Mouse (Mus musculus): ENCODE measurements around the gene Bcl6b. TPM values are rescaled to one million over a fixed set of nuclear protein-coding genes. Genes with fewer than 3 reads are reported as not detected.
A peak's percentile ranks its signal among the peaks of the same experiment; 100 is the strongest.

The Bcl6b gene
- polyA plus RNA-seq (2011; ENCODE audit: insufficient read depth, insufficient read length, low read depth, missing spikeins) = 4.1 TPM in 2 replicates

GRCm38 (mm10) chr11:70229260-70230010 is at the start of gene Bcl6b:
TSS of gene Bcl6b (minus strand) at chr11:70229798.
- Histone ChIP-seq H3K27ac (ENCODE audit: insufficient read depth, low read length) (0 out of 2 replicates have a peak within 1 kb of the TSS, but pooled peaks have one; percentile 38), H3K27me3 (ENCODE audit: control insufficient read depth, insufficient read depth, low read length, poor library complexity, severe bottlenecking) (no peaks in the 10 kb centered on the region), H3K4me3 (ENCODE audit: low read depth, low read length) (peak within 1 kb of the TSS; percentile 81), H3K4me1 (ENCODE audit: control insufficient read depth, insufficient read depth, low read length) (peaks cover 3% of the 10 kb centered on the region), H3K36me3 (ENCODE audit: control insufficient read depth, insufficient read depth, low read length, poor library complexity, severe bottlenecking) (no peaks in the 10 kb centered on the region; the same call in 1 of the 2 replicates), H3K9me3 (replicated peaks; ENCODE audit: control insufficient read depth, insufficient read depth, low read length, poor library complexity, severe bottlenecking) (no peaks in the 10 kb centered on the region), H3K9ac (ENCODE audit: low read depth, poor library complexity, severe bottlenecking) (peak within 1 kb of the TSS; percentile 49)
- no peak for TF ChIP-seq POLR2A (IDR thresholded peaks at IDR 0.05; ENCODE audit: insufficient read depth, low read length)
- no peak for TF ChIP-seq EP300 (IDR thresholded peaks at IDR 0.05; ENCODE audit: insufficient read depth, low read depth, low read length)
- no peak for TF ChIP-seq CTCF (IDR thresholded peaks at IDR 0.05; ENCODE audit: low read depth, low read length)

GRCm38 (mm10) chr11:70278961-70279360 is 49.4 kb upstream of the Bcl6b start:
- TF ChIP-seq CTCF (IDR thresholded peaks at IDR 0.05; ENCODE audit: low read depth, low read length) = no peak
- no peak for TF ChIP-seq EP300 (IDR thresholded peaks at IDR 0.05; ENCODE audit: insufficient read depth, low read depth, low read length)
- TF ChIP-seq POLR2A (IDR thresholded peaks at IDR 0.05; ENCODE audit: insufficient read depth, low read length) = no peak
- no peaks in the 10 kb centered on the region for H3K36me3 ChIP-seq (ENCODE audit: control insufficient read depth, insufficient read depth, low read length, poor library complexity, severe bottlenecking)
- no peaks in the 10 kb centered on the region for H3K4me1 ChIP-seq (ENCODE audit: control insufficient read depth, insufficient read depth, low read length)
- no peak overlapping the region for H3K9ac ChIP-seq (ENCODE audit: low read depth, poor library complexity, severe bottlenecking)
- no peak overlapping the region for H3K27ac ChIP-seq (ENCODE audit: insufficient read depth, low read length)
- no peaks in the 10 kb centered on the region for H3K27me3 ChIP-seq (ENCODE audit: control insufficient read depth, insufficient read depth, low read length, poor library complexity, severe bottlenecking)
- H3K9me3 ChIP-seq (replicated peaks; ENCODE audit: control insufficient read depth, insufficient read depth, low read length, poor library complexity, severe bottlenecking) = no peaks in the 10 kb centered on the region
- no peak overlapping the region for H3K4me3 ChIP-seq (ENCODE audit: low read depth, low read length)

- H3K9me3 ChIP-seq (replicated peaks; ENCODE audit: control insufficient read depth, insufficient read depth, low read length, poor library complexity, severe bottlenecking) = no peaks in the 10 kb centered on the region
- no peaks in the 10 kb centered on the region for H3K27me3 ChIP-seq (ENCODE audit: control insufficient read depth, insufficient read depth, low read length, poor library complexity, severe bottlenecking)
- no peak overlapping the region for H3K4me3 ChIP-seq (ENCODE audit: low read depth, low read length)
- H3K4me1 ChIP-seq (ENCODE audit: control insufficient read depth, insufficient read depth, low read length) = no peaks in the 10 kb centered on the region
- H3K27ac ChIP-seq (ENCODE audit: insufficient read depth, low read length) = no peak overlapping the region
- TF ChIP-seq EP300 (IDR thresholded peaks at IDR 0.05; ENCODE audit: insufficient read depth, low read depth, low read length) (no peak), POLR2A (IDR thresholded peaks at IDR 0.05; ENCODE audit: insufficient read depth, low read length) (no peak), CTCF (IDR thresholded peaks at IDR 0.05; ENCODE audit: low read depth, low read length) (no peak)
- no peaks in the 10 kb centered on the region for H3K36me3 ChIP-seq (ENCODE audit: control insufficient read depth, insufficient read depth, low read length, poor library complexity, severe bottlenecking)
- H3K9ac ChIP-seq (ENCODE audit: low read depth, poor library complexity, severe bottlenecking) = no peak overlapping the region
These were observed 42.0 kb upstream of the Bcl6b start for GRCm38 (mm10) chr11:70271641-70272040.

GRCm38 (mm10) chr11:70266405-70266804 is 36.8 kb upstream of the Bcl6b start:
- H3K9ac ChIP-seq (ENCODE audit: low read depth, poor library complexity, severe bottlenecking) = no peak overlapping the region

DNA sequence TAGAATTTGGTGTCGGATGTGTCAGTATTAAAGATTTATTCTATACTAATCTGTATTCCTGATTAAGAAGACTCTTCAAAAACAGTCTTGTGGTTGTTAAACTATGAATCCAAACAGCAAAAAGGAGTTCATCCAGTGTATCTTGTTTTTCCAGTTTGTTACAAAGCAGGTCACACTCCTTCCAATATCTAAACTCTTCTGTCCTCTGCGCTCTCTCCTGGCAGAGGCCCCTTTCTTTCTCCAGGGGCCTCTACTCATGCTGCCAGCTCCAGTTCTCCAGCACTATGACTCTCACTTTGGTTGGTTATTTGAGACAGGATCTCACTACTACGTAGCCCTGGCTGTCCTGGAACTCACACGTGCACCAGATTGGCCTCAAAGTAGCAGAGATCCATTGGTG is 36.2 kb upstream of the Bcl6b start:
- H3K27ac ChIP-seq (ENCODE audit: insufficient read depth, low read length) = no peak overlapping the region
- H3K9me3 ChIP-seq (replicated peaks; ENCODE audit: control insufficient read depth, insufficient read depth, low read length, poor library complexity, severe bottlenecking) = no peaks in the 10 kb centered on the region
- no peak overlapping the region for H3K4me3 ChIP-seq (ENCODE audit: low read depth, low read length)
- no peaks in the 10 kb centered on the region for H3K36me3 ChIP-seq (ENCODE audit: control insufficient read depth, insufficient read depth, low read length, poor library complexity, severe bottlenecking)
- TF ChIP-seq POLR2A (IDR thresholded peaks at IDR 0.05; ENCODE audit: insufficient read depth, low read length) = no peak
- TF ChIP-seq EP300 (IDR thresholded peaks at IDR 0.05; ENCODE audit: insufficient read depth, low read depth, low read length) = no peak
- TF ChIP-seq CTCF (IDR thresholded peaks at IDR 0.05; ENCODE audit: low read depth, low read length) = no peak
- no peaks in the 10 kb centered on the region for H3K4me1 ChIP-seq (ENCODE audit: control insufficient read depth, insufficient read depth, low read length)
- H3K9ac ChIP-seq (ENCODE audit: low read depth, poor library complexity, severe bottlenecking) = no peak overlapping the region
- H3K27me3 ChIP-seq (ENCODE audit: control insufficient read depth, insufficient read depth, low read length, poor library complexity, severe bottlenecking) = no peaks in the 10 kb centered on the region; the same call in 1 of the 2 replicates

More at GRCm38 (mm10) chr11:70266405-70266804, 36.8 kb upstream of the Bcl6b start:
- no peak overlapping the region for H3K27ac ChIP-seq (ENCODE audit: insufficient read depth, low read length)
- H3K4me1 ChIP-seq (ENCODE audit: control insufficient read depth, insufficient read depth, low read length) = no peaks in the 10 kb centered on the region
- no peaks in the 10 kb centered on the region for H3K36me3 ChIP-seq (ENCODE audit: control insufficient read depth, insufficient read depth, low read length, poor library complexity, severe bottlenecking)
- H3K4me3 ChIP-seq (ENCODE audit: low read depth, low read length) = no peak overlapping the region
- H3K27me3 ChIP-seq (ENCODE audit: control insufficient read depth, insufficient read depth, low read length, poor library complexity, severe bottlenecking) = no peaks in the 10 kb centered on the region; the same call in 1 of the 2 replicates
- no peaks in the 10 kb centered on the region for H3K9me3 ChIP-seq (replicated peaks; ENCODE audit: control insufficient read depth, insufficient read depth, low read length, poor library complexity, severe bottlenecking)
- no peak for TF ChIP-seq CTCF (IDR thresholded peaks at IDR 0.05; ENCODE audit: low read depth, low read length)
- TF ChIP-seq EP300 (IDR thresholded peaks at IDR 0.05; ENCODE audit: insufficient read depth, low read depth, low read length) = no peak
- no peak for TF ChIP-seq POLR2A (IDR thresholded peaks at IDR 0.05; ENCODE audit: insufficient read depth, low read length)

DNA sequence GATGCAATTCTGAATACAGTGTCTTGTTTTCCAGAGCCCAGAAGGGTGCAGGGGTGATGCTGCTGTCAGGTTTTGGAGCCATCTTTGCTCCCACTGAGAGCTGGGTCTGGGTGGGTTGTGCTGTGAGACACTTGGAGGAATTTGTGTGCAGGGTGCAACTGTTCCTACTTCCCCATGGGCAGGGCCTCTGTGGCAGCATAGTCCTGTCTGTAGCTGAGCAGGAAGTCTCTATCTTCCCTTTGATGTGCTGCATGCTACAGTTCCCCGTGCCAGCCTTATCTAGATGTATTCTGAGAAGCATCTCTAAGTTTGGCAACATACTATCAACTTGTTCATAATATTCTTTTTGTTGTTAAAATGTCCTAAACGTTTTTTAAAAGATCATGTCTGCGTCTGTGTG is 35.7 kb upstream of the Bcl6b start:
- no peaks in the 10 kb centered on the region for H3K36me3 ChIP-seq (ENCODE audit: control insufficient read depth, insufficient read depth, low read length, poor library complexity, severe bottlenecking)
- H3K9me3 ChIP-seq (replicated peaks; ENCODE audit: control insufficient read depth, insufficient read depth, low read length, poor library complexity, severe bottlenecking) = no peaks in the 10 kb centered on the region
- H3K9ac ChIP-seq (ENCODE audit: low read depth, poor library complexity, severe bottlenecking) = no peak overlapping the region
- no peak for TF ChIP-seq POLR2A (IDR thresholded peaks at IDR 0.05; ENCODE audit: insufficient read depth, low read length)
- no peak for TF ChIP-seq EP300 (IDR thresholded peaks at IDR 0.05; ENCODE audit: insufficient read depth, low read depth, low read length)
- TF ChIP-seq CTCF (IDR thresholded peaks at IDR 0.05; ENCODE audit: low read depth, low read length) = no peak
- no peaks in the 10 kb centered on the region for H3K4me1 ChIP-seq (ENCODE audit: control insufficient read depth, insufficient read depth, low read length)
- no peak overlapping the region for H3K4me3 ChIP-seq (ENCODE audit: low read depth, low read length)
- H3K27ac ChIP-seq (ENCODE audit: insufficient read depth, low read length) = no peak overlapping the region
- no peaks in the 10 kb centered on the region; the same call in 1 of the 2 replicates for H3K27me3 ChIP-seq (ENCODE audit: control insufficient read depth, insufficient read depth, low read length, poor library complexity, severe bottlenecking)

All from ES-Bruce4 (cell line).